Mouse (Mus musculus) lung, postnatal 4 days (tissue): ENCODE results near the gene Opcml.

ENCODE experiments used
- DNase-seq, 2 experiments: peaks; one replicate each; pipeline ENCODE4 v3.0.0; 2021

Gene Opcml

GRCm38 (mm10) chr9:28446278-28447064 lies 655.9 kb downstream of the Opcml start:
- no peak for DNase-seq

DNA sequence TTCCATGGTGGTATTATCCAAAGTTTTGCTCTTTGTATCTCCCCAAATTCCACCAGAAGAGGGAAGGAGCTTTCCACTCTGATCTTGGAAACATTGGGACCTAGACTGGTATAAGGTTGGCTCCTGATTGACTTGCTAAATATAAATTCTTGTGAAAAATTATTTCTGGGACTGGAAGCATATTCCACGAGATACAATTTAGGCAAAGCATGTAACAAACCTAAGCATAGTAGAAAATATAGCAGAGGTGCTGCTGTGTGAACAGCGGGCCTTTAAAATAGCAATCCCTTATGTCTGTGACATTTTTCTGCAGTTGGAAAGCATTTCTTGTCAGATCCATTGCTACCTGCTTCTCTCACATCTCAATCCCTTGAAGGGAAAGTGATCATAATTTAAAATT lies 661.9 kb downstream of the Opcml start:
- no peak for DNase-seq

DNA sequence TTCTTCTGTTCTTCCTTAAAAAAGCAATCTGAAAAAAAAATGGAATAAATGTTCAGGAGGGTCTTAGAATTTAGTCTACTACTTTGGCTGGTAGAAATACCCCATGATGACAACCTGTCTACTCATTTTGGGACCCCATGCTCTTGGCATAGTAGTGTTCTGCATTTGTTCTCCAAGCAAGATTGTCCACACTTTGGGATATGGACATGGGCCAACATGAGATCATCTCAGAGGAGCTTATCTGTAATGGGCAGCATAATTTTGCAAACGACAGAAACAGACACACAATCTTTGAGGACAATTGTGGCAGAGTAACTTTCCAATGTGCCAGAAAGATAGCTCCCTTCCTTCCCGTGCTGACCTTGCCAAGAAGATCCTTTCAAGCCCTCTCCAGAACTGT lies 662.5 kb downstream of the Opcml start:
- no peak for DNase-seq

DNA sequence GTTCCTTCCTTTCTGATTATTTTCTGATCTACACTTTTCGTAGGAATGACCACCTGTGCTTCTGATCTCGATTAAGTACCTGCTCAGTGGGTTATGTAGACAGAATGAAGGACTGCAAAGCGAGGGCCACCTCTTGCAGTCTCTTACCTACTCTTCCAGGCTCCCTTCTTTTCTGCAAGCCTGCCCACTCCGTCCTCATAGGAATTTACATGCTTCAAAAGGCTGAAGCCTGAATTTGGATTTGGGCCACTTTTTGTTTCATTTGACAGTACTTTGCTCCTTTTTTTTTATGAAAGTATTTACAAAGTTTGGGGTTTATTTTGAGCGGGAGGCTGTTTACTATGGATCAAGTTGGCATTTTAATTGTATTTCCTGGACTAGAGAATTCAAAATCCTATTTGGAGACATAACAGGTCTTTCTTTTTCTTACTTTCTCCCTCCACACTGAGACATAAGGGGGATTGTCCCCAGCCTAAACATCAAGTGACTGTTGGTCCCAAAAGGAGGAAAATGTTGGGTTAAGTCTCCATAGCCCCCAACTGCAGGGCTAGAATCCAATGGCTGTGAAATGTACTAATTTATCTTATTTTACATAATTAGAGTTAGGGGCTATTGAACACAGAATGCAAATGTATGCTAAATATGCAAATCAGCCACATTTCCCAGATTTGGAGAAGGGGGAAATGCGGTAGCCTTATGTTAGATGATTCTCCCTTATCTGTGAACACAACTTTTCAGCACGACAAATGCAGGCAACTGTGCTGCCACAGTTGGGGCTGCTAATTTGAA lies 667.6 kb downstream of the Opcml start:
- DNase-seq = no peak

- no peak for DNase-seq
Measured at GRCm38 (mm10) chr9:28463622-28464021, 673.0 kb downstream of the Opcml start.

- no peak for DNase-seq
Measured at GRCm38 (mm10) chr9:28469419-28469818, 678.8 kb downstream of the Opcml start.

GRCm38 (mm10) chr9:28471501-28471900 lies 680.9 kb downstream of the Opcml start:
- DNase-seq = no peak

DNA sequence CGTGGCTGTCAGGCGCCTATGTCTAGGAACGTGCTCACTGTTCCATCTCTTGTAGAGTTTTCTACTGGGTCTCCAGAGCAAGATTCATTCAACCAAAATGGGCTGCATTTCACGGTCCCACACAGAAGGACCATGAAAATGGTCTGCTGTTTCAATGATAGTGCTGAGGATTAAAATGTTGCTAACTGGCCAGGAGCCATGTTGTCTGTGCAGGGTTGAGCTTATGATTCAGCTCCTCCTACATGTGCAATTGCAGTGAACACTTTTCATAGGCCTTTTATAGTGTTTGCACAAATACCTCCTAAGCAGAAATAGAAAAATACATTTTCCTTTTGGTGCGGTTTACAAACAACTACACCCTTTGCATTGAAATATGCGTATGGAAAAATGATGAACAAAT lies 684.0 kb downstream of the Opcml start:
- no peak for DNase-seq

- no peak for DNase-seq
Measured at GRCm38 (mm10) chr9:28481261-28481660, 690.7 kb downstream of the Opcml start.

DNA sequence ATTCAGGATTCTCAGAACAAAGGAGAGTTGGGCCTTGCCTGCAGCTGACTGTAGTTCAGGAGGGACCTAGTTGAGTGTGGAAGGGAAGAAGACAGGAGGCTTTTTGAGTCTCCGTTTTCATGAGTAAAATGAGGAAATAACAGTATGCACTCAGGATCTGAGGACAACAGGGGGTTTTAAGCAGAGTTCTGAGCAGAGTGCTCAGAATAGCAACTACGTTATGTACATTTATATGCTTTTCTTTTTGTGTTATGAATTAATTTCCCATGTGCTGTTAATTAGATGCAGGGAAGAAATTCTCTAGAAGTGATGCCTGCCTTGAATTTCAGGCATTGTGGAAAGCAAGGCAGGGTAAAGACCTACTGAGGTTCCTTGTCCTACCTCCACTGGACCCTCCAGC lies 697.9 kb downstream of the Opcml start:
- no peak for DNase-seq

- DNase-seq = no peak
Measured at GRCm38 (mm10) chr9:28489828-28490227, 699.3 kb downstream of the Opcml start.

DNA sequence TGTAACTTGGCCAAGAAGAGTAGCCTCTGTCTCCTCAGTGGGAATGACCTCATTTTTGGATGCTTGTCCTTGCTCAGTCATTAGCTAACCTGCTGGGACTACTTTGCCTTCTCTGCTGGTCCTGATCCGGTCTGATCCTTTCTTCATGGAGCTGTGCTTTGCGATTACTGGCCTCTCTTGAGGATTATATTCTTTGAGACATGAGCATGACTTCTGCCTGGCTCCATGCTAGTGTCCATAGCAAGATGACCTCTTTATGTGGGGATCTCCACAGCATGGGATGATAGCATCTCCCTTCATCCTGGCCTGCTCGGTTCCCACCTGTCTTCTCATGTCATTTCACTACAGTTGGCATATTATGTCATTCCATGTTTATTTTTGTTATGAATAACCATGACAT lies 699.8 kb downstream of the Opcml start:
- DNase-seq = no peak

DNA sequence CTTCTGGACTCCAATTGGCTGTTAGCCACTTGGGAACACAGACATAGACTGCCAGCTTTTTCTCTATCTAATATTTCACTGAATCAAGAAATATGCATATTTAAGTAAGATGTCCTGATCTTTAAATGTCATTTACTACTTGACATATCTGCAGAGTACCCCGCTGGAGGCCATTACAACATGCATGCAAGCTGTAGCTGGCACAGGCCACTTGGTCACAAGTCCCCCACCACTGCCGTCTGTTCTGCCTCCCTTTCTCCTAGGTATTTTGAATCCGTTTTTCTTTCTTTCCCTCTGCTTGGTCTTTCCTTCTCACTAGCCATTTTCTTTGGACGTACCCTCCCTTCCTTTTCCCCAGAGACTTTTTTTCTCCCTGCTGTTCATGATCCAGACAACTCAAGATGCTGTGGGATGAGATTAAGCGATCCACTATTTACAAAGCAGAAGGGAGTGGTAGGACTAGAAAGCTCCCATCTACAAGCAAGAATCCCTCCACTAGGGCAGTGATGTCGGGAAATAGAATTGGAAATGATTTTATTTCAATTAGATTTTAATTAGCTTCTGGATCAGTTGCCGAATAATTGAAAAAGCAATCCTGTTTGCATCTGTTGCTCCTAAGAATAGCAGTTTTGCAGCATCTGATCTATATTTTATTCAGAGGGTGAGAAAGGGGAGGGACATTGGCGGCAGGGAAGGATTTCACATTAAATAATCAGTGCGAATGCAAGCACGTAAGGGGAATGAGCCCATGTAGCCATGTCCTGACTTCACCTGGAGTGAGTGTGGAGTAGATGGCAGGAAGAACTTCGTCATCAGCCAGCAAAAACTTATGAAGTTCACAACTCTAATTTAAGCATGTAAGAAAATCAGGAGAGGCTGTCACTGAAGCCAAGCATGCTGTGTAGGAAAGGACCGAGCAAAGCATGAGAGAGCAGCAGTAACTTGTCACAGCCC lies 709.5 kb downstream of the Opcml start:
- no peak for DNase-seq

DNA sequence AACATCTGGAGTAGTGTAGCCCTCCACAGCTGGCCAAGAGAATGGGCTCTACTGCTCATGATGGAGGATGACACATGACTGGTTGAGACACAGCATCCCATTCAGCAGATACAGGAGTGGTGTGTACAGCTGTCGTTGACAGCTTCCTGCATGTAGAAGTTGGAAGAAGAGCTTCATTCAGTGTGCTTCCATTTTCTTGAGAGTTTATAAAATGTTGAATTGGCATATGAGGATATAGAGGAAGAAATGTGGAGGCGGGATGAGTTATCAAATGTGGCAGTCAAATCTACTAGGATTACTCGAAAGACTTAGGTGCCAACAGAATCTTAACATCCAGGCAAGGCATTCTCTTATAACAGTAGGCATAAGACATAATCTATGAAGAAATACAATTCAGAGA lies 723.3 kb downstream of the Opcml start:
- no peak for DNase-seq

DNA sequence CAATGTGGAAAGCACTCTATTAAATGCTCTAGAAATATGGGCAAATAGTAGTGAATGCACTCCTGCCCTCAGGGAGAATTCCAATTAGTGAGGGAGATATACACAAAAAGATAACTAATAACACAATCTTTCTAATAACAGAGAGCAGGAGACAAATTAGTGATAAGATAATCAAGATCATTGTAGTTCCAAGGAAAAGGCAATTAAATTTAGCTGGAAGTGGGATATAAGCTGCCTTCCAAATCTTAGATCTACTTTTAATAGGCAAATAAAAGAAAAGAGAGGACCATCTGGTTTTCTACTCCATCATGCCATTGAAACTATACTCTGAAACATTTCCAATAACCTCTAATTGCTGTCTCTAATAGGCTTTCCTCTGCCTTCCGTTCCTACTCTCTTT lies 742.6 kb downstream of the Opcml start:
- no peak for DNase-seq

DNA sequence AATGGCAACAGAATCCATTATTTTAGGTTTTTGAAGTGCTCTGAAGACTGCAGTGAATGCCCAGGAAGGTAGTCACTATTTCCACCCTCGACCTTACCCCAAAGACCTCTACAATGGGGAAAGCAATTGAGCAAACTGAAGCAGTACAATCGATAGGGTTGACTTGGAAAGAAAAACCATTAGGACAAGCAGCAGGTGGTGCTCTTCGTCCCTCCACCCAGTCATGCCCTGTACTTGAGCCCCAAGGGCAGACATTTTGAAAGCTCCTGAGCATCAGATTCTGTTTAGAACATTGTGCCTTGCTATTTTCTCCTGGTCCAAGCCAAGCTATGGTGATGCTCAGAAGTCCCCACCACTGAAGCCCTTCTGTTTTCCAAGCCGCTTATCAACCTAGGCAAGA lies 744.4 kb downstream of the Opcml start:
- DNase-seq = no peak

DNA sequence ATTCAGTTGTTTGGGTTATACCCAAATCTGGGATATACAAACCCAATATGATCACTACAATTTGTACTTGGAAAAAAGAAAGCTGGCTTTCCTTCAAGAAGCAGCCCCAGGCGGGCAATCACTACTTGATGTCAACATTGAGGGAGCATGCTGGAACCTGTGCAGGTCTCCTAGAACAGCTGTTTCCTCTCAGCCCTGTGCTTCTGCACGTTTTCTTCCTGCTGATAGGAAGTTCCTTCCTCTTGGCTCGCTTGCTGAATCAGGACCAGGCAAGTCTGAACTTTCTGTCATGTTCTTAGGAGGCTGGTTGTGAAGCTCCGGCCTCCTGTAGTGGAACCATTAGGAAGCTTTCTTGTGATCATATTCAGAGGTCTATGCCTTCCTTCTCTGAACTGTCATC lies 746.1 kb downstream of the Opcml start:
- DNase-seq = no peak

- DNase-seq = no peak
Measured at GRCm38 (mm10) chr9:28548189-28548588, 757.6 kb downstream of the Opcml start.

GRCm38 (mm10) chr9:28552387-28553182 lies 762.0 kb downstream of the Opcml start:
- DNase-seq = no peak

DNA sequence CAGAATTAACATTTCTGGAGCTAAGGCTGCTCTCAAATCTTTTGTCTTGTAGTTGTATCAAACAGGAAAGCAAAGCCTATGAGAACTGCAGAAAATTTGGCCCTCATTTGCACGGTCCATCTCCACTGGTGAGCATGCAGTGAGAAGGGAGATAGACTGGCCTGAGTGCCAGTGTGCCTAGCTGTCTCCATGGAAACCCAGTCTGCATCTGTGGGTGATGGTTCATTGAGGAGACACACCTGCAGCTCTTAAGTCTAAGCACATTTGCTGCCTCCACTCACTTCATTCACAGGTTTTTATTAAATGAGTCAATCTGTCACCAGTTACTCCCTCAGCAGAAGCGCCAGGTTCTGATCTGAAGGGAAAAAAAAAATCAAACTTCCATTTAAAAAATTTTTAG lies 768.1 kb downstream of the Opcml start:
- no peak for DNase-seq

DNA sequence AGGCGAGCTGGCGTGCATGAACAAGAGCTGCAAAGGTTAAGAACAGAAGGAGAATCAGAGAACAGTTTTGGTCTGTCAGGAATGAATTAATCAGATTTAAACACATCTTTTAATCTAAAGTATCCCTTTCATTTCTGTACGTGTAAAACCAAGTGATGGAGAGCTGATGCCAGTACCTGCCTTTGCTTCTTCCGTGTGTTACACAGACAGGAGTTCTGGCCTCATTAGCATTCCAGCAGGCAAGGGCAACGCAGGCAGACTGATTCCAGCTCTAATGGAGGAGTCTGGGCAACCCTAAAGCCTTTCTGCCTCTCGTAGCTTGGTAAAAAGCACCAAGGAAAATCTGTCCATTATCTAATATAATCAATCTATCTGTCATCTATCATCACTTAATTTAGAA lies 771.2 kb downstream of the Opcml start:
- no peak for DNase-seq

DNA sequence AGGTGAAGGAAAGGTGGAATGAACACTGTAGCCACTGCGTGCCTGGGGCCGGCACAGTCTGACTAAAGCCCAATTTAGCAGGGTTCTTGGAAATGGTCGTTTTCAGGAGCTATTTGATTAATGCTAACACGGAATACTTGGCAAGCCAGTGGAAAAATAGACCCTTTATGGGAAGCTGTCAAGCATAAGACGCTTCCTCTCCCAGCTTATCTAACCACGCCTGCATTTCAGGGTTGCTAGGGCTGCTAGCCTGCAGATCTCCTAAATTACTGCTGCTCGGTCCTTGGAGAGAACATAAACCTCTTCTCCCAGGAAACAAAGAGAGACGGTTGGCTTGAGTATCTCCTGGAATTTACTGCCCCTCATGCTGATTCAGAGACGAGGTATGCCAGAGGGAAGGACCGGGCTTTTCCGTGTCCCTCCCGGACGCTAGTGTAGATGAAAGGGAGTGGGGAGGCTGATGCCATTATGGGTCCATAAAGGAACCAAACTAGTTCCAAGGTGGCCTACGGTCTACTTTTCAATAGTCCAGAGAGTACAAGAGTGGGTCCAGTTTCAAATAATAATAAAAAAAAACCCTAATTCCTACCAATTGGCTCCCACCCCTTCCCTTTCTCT lies 772.6 kb downstream of the Opcml start:
- no peak for DNase-seq
